Mouse (Mus musculus) kidney, postnatal 36 days (tissue): ENCODE data around the gene Amn.

Experiments
- DNase-seq, 2 experiments: peaks; one replicate each; pipeline ENCODE4 v3.0.0; 2021 to 2022; ENCODE audit warnings: mixed read lengths in 2 of 2

The Amn gene

DNA sequence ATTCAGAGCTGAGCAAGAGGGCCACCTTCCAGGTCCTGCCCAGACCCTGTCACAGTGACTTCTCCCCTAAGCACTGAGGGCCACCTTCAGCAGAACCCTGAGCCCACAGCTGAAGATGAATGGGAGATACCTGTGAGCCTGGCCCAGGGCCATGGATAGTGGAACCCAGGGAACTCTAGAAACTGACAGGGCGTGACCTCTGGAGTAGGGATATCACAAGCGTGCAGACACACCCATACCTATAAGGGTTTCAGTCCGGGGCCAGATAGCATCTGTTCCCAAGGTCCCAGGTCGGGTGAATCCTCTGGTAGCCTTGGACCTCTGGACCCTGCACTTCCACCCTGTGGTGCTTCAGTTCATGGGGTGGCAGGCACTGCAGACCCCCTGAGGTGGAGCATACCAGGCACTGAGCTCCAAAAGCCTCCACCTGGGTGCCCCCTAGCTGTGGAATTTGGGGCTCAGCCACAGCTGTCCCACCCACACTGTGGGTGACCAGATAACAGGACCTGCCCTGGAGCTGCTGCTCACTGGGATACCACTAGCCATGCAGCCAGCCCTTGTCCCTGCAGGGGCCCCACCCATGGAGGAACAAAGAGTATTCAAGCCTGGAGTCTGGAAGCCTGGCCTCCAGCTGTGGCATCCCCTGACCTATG, 3.1 kb upstream of the Amn start:
- DNase-seq: no peak

DNA sequence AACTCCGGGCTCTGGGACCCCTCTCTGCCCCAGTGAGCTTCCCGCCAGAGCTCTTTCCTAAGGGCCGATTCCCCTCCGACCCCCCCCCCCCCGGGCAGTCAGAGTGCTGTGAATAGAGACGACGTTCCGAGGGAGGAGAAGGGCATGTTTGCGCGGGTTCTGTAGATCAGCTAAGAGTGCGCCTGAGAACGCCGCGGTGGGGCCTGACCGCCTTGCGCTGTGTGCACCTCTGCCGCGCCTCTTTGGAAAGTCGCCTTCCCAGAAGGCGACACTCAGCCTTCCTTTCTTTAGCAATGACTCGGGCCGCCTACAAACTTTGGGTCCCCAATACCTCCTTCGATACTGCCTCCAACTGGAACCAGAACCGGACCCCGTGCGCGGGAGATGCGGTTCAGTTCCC, 511 bp downstream of the Amn start:
- no peak for DNase-seq

DNA sequence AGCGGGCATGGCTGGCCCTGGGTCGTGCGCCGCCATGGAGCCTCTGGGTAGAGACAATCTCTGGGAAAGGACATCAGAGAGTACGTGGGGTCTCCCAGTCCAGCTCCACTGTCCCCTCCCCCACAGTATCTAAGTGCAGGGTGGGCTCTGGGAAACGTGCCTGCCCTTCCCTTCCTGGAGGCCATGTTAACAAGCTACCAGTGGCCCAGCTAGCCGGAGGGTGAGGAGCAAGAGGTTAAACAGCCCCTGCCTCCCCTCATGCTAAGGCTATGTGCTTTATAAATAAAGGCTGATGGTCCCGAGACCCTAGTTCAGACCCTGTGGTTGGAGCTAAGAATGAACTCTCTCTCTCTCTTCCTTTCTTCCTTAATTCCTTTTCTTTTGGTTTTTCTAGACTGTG, 1.1 kb downstream of the Amn start:
- DNase-seq: no peak

DNA sequence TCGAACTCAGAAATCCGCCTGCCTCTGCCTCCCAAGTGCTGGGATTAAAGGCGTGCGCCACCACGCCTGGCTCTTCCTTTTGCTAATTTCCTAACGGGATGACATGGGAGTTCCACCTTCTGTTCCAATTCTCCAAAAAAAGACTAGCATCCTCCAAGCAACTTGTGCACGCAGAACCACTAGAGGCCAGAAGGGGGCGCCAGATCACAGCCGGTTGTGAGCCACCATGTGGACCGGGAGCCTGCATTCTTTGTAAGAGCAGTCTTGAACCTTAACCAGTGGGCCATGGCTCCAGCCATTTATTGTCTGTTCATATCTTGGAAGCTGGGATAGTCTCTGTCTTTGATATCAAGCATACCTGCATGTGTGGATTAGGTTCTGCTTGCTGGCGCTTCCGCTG, 1.5 kb downstream of the Amn start:
- peak; percentile 87 to 93 for DNase-seq

DNA sequence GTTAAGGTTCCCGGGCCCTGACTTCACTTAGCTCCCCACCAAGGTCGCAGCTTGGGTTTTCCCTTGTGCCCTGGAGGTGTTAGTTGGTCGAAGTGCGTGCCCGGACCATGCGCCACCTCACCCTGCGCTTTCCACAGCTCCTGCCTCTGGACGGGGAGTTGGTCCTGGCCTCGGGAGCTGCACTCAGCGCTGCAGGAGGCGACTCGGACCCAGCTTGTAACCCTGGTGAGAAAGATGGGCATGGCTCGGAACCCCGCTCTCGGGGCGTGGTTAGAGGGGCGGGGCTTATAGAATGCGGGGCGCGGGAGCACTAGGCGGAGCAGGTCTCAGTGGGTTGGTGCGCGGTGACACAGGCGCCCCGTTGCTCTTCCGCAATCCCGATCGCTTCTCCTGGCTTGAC, 3.1 kb downstream of the Amn start:
- no peak for DNase-seq

- no peak for DNase-seq
These were observed 3.7 kb downstream of the Amn start for GRCm38 (mm10) chr12:111274447-111275149.

DNA sequence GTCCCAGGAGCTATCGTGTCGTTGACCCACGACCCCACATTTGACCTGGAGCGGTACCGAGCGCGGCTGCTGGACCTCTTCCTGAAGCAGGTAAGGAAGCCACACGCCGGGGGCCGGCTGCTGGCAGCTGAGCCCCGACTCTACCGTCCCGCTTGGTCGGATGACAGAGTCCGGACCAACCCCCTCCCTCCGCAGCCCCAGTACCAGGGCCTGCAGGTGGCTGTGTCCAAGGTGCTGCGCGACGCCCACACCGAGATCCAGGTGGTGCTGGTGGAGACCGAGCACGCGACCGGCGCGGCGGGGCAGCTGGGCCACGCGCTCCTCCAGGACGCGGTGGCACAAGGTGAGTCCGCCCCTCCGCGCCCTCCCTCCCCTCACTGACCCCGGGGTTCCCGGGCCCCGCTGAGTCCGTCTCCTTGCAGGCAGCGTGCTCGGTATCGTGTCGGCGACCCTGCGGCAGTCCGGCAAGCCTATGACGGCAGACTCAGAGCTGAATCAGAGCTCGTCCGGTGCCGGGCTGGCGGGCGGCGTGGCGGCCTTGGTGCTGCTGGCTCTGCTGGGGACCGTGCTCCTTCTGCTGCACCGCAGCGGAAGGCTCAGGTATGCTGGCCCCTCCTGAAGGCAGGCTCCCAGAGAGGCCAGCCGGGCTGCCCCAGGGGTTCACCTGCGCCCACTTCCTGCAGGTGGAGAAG, 4.4 kb downstream of the Amn start:
- peak in 1 of 2 experiments; percentile 36 for DNase-seq

DNA sequence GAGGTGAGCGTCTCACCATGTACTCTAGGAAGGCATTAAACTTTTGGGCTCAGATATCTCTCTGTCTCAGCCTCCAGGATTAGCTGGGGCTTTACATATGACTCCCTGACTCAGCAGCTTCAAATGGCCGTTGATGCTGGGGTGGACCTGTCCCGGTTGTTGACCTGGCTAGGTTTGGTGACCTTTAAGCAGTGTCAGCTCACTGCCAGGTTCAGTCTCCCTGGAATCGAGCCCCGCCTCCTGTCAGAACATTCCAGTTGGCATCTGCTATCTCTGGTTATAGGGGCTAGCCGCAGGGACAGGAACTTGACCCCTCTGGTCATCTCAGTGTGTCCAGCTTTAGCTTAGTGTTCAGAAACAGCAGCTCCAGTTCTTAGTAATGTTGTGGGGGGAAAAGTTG, 5.5 kb downstream of the Amn start:
- peak; percentile 54 to 63 for DNase-seq

GRCm38 (mm10) chr12:111283573-111283972, 12.7 kb downstream of the Amn start:
- DNase-seq: no peak

DNA sequence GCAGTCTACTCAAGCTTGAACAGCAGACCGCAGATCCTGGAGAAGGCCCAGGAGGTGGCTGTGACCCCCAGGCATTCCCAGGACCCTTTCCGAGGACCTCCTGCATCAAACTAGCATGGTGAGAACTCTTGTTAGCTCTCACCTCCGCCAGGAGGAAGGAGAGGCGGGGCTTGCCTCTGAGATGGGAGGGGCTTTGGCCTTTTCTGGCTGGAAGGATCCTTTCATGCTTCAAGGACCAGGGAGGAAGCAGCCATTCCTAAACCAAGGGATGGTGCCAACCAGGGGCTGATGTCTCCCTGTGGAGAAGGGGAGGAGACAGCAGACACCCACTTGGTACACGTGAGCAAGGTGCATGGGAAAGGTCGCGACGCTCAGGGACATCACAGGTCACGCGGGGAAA, 13.6 kb downstream of the Amn start:
- DNase-seq: peak in 1 of 2 experiments; percentile 47

- DNase-seq: no peak
These were observed 22.1 kb downstream of the Amn start for GRCm38 (mm10) chr12:111293025-111293424.

GRCm38 (mm10) chr12:111301322-111302017, 30.6 kb downstream of the Amn start:
- DNase-seq: no peak

GRCm38 (mm10) chr12:111302018-111302345, 31.1 kb downstream of the Amn start:
- DNase-seq: no peak

GRCm38 (mm10) chr12:111303702-111304337, 32.9 kb downstream of the Amn start:
- DNase-seq: no peak

DNA sequence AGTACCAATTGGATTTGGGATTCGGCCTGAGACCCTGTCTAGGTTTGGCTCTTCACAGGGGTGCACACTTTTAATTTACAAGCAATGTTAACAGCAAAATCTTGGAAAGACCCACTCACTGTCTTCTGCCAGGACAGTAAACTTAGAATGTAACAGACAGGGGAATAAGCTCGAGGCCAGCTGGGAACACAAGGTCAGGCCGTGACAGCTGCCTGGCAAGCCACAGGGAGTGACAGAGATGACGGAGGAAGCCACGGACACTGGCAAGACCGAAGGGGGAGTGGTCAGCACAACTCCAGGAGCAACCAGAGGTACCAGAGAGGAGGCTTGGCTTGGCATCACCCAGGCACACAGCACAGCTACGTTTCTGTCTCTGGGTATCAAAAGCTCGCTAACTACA, 35.9 kb downstream of the Amn start:
- peak in 1 of 2 experiments; percentile 31 for DNase-seq

- DNase-seq: no peak
These were observed 38.4 kb downstream of the Amn start for GRCm38 (mm10) chr12:111309256-111309655.

DNA sequence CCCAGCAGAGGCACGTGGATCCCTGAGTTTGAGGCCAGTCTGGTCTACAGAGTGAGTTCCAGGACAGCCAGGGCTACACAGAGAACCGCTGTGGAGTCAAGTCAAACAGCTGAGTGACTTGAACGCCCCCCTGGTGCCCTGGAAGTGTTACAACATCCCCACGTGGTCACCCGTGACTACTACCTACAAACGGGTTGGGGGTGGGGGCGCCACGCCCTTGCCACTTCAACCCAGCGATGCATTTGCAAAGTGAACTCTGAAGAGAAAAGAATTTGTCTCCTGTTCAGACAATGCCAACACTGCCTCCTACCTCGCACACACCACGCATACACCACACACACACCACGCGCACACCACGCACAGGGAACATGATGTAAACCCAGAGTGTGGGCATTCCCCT, 39.0 kb downstream of the Amn start:
- DNase-seq: no peak

DNA sequence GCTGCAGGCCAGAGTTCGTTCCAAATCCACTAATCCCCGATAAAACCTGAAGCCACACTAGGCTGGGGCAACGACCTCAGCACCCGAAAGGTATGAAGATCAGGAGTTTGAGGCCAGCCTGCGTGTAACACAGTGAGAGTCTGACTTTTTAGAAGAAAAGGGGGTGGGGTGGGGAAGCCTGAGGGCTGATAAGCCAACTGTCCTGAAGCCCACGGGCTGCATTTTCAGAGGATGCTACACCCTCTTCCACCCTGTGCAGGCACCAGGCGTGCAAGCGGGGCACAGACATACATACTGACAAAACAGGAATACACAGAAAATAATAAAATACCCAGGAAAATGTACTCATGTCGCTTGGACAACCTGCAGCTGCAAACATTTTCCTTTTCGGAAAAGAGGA, 40.9 kb downstream of the Amn start:
- no peak for DNase-seq

DNA sequence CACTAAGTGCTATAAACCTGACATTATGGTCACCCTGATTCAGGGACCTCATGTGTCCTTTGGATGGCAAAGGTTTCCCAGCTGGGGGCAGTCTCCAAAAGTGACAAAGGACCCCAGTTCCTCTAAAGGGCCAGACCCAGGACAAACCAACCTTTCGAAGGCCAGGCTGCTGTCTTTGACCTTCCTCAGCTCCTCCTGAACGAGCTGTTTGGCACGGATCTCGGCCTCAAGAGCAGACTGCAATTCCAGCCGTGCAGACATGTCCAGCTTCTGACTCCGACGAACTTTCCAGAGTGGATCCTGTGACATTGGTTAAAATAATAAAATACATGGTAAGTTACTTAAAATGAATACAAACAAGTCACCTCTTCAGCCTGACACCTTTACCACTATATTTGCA, 43.4 kb downstream of the Amn start:
- no peak for DNase-seq

DNA sequence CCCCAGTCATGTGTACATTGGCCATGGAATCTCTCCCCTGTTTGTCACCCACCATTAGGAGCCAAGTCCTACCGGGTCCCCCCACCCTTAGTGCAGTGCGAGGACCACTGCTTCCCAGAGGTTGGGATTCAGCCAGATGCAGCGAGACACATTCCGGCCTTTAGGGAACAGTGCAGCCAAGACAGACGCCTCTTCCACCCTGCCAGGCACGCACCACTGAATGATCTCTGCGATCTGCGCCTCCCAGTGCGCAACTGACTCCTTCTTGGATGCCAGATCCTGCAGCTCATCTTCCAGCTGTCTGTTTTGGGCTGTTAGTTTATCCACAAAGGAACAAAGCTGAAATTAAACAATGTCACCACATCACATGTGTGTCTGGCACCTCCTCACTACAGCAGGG, 46.8 kb downstream of the Amn start:
- no peak for DNase-seq

DNA sequence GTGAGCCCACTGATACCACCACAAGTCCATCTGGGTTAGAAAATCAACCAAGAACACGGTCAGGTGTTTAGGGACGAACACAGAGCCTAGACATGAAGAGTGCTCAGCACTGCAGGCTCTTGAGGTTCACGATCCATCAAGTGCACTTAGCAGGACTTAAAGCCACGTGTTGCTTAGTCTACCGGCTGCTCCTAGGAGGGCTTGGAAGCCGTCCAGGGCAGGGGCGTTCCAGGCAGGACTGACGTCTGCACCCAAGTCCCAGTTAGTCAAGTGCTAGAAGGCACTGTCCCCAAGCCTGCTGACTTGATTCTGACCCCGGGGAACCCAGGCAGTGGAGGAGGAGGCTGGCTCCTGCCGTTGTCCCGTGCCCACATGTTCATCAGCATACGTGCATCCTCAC, 49.7 kb downstream of the Amn start:
- no peak for DNase-seq

DNA sequence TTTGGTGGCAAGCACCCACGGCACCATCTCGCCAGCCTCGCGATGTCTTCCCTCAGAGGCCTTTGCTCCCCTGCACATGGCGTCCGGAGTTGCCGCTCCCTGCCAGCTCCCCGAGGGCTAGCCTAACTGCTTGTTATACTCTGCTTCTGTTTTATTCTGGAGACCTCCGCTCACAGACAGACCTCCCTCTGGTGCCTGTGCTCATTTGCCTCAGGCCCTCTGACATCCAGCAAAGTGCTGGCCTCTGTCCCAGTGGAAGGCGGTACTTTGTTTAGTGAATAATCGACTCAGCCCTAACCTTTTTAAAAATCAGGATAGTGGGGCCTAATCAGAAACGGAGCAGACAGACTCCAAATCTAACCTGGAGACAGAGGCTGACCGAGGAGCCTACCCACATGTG, 50.9 kb downstream of the Amn start:
- peak; percentile 26 to 65 for DNase-seq

GRCm38 (mm10) chr12:111323423-111323822, 52.5 kb downstream of the Amn start:
- no peak for DNase-seq
